Mouse (Mus musculus) olfactory bulb, adult 2 months (tissue): Measurements from ENCODE around the gene Crybb1.

Experiments
- CTCF ChIP-seq: fragments of 200-500 bp; IDR thresholded peaks from 2 replicates; pipeline ENCODE4 v1.5.1; 2012; ENCODE audit warnings: low read depth, mild to moderate bottlenecking, low read length, moderate library complexity; ENCODE audit not compliant: insufficient read depth
- POLR2A ChIP-seq: fragments of 200-500 bp; IDR thresholded peaks from 2 replicates; pipeline ENCODE4 v1.6.1; 2012; ENCODE audit warnings: mild to moderate bottlenecking, low read depth, low read length, moderate library complexity; ENCODE audit not compliant: insufficient read depth

GRCm38 (mm10) chr5:112256457-112256856 is 842 bp downstream of the Crybb1 start:
- no peak for TF ChIP-seq CTCF
- no peak for TF ChIP-seq POLR2A
